Mouse (Mus musculus): ENCODE results near the gene Lifr. TPM values are rescaled to one million over a fixed set of nuclear protein-coding genes. Genes with fewer than 3 reads are reported as not detected.

Gene Lifr
- total RNA-seq, 2 experiments from 2014 or later: 44.0 to 45.5 TPM

GRCm38 (mm10) chr15:7128627-7129126, 38.3 kb downstream of the Lifr start:
- no peak for DNase-seq (ENCODE audit: low spot score in 2 of 2)

- DNase-seq (ENCODE audit: low spot score in 2 of 2): peak; percentile 80 to 88
Measured at GRCm38 (mm10) chr15:7129127-7129943, 38.9 kb downstream of the Lifr start.

- DNase-seq (ENCODE audit: low spot score in 2 of 2): no peak
Measured at GRCm38 (mm10) chr15:7129944-7130287, 39.5 kb downstream of the Lifr start.

GRCm38 (mm10) chr15:7130691-7131225, 40.3 kb downstream of the Lifr start:
- DNase-seq (ENCODE audit: low spot score in 2 of 2): no peak

GRCm38 (mm10) chr15:7132741-7133140, 42.3 kb downstream of the Lifr start:
- DNase-seq (ENCODE audit: low spot score in 2 of 2): peak; percentile 41 to 45

- peak in 1 of 2 experiments; percentile 45 for DNase-seq (ENCODE audit: low spot score in 2 of 2)
Measured at GRCm38 (mm10) chr15:7134454-7135052, 44.1 kb downstream of the Lifr start.

- DNase-seq (ENCODE audit: low spot score in 2 of 2): no peak
Measured at GRCm38 (mm10) chr15:7135982-7136562, 45.7 kb downstream of the Lifr start.

GRCm38 (mm10) chr15:7136912-7137311, 46.5 kb downstream of the Lifr start:
- no peak for DNase-seq (ENCODE audit: low spot score in 2 of 2)

GRCm38 (mm10) chr15:7137607-7138006, 47.2 kb downstream of the Lifr start:
- no peak for DNase-seq (ENCODE audit: low spot score in 2 of 2)

- no peak for DNase-seq (ENCODE audit: low spot score in 2 of 2)
Measured at GRCm38 (mm10) chr15:7138471-7138870, 48.1 kb downstream of the Lifr start.

GRCm38 (mm10) chr15:7140322-7140721, 49.9 kb downstream of the Lifr start:
- no peak for DNase-seq (ENCODE audit: low spot score in 2 of 2)

GRCm38 (mm10) chr15:7141246-7141645, 50.8 kb downstream of the Lifr start:
- no peak for DNase-seq (ENCODE audit: low spot score in 2 of 2)

- DNase-seq (ENCODE audit: low spot score in 2 of 2): no peak
Measured at GRCm38 (mm10) chr15:7143689-7144170, 53.3 kb downstream of the Lifr start.

- DNase-seq (ENCODE audit: low spot score in 2 of 2): no peak
Measured at GRCm38 (mm10) chr15:7144542-7144941, 54.1 kb downstream of the Lifr start.

- DNase-seq (ENCODE audit: low spot score in 2 of 2): no peak
Measured at GRCm38 (mm10) chr15:7144942-7145341, 54.5 kb downstream of the Lifr start.

GRCm38 (mm10) chr15:7145555-7145954, 55.1 kb downstream of the Lifr start:
- DNase-seq (ENCODE audit: low spot score in 2 of 2): no peak

GRCm38 (mm10) chr15:7146529-7146928, 56.1 kb downstream of the Lifr start:
- DNase-seq (ENCODE audit: low spot score in 2 of 2): peak in 1 of 2 experiments; percentile 38

- DNase-seq (ENCODE audit: low spot score in 2 of 2): no peak
Measured at GRCm38 (mm10) chr15:7149796-7150195, 59.4 kb downstream of the Lifr start.

- DNase-seq (ENCODE audit: low spot score in 2 of 2): no peak
Measured at GRCm38 (mm10) chr15:7150591-7150990, 60.2 kb downstream of the Lifr start.

GRCm38 (mm10) chr15:7152116-7152760, 61.8 kb downstream of the Lifr start:
- DNase-seq (ENCODE audit: low spot score in 2 of 2): no peak

- no peak for DNase-seq (ENCODE audit: low spot score in 2 of 2)
Measured at GRCm38 (mm10) chr15:7154010-7154736, 63.8 kb downstream of the Lifr start.
